Mouse (Mus musculus): ENCODE measurements at regions not wholly inside any gene's neighbourhood (a gene's known extent, or its start where the extent isn't known, plus 50 kb on each side); places are given as distances from the start of the nearest gene placed in this dataset.

DNA sequence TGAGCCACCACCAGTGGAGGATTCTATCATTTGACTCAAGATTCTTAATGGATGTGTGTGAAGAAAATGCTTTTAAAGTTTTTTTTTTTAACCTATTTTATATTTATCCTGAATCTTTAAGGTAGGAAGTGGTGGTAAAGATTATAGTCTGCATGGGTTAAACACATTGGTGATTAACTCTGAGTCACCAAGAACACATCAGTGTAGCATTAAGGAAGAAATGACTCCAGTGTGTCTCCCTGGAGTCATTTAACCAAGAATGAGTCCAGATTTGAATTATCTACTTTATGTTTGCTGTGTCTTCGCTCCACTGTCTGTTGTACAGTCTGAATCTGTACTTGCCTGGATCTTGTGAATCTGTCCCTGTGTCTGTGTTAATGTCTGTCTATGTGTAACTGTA, 132.2 kb downstream of the Kcnrg start:
- TF ChIP-seq CTCF (IDR thresholded peaks at IDR 0.05; ENCODE audit: low read depth, low read length), result no peak
- TF ChIP-seq POLR2A (IDR thresholded peaks at IDR 0.05; ENCODE audit: extremely low read depth, insufficient read depth, low read length), result no peak

Data from liver, adult 2 months (tissue).